In the genomic region with DNA sequence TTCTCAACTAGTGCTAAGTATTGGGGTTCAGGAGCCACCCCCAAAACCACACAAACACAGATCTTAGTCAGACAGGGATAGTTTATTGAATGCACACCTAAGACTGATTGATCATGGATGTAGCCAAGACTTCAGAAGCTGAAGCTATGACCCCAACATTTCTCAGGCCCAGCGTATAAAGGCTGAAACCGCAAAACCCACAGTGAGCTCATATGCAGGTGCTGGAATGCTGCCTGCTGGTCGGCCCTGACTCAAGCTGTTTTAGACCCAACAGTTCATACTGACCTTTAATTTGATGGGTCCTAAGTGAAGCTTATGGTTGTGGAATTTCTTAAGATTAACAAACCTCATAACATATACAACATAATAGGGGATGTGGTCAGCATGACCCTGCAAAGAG, we compare ENCODE assay signal across 17 mouse cellular contexts.
"Had no signal": no experiment of that assay in that cellular context is flagged by ENCODE, and none has a peak within 500 bp of the region (broad histone marks: within the 10 kb centered on the region; RNA-seq: fewer than 3 reads in every experiment).

No protein-coding gene starts in this region.

- H3K4me3 ChIP-seq: midbrain, embryonic 10.5 days; midbrain, embryonic 12.5 days; neural tube, embryonic 13.5 days; neural tube, embryonic 15.5 days had no signal

- DNase-seq: lung, adult 18-20 months; lung, embryonic 14.5 days; lung, postnatal 10 days; lung, postnatal 4 days; midbrain, embryonic 14.5 days; retina, postnatal 1 day; right cerebral cortex, adult 18-20 months; right cerebral cortex, postnatal 25 days; right cerebral cortex, postnatal 4 days; spleen, adult 18-20 months; thymus, adult 18-20 months; thymus, postnatal 14 days; thymus, postnatal 36 days had no signal

- H3K4me2 ChIP-seq: lung, embryonic 14.5 days; midbrain, embryonic 12.5 days; neural tube, embryonic 13.5 days; neural tube, embryonic 15.5 days had no signal

- H3K9ac ChIP-seq: lung, embryonic 14.5 days; midbrain, embryonic 12.5 days; neural tube, embryonic 13.5 days; neural tube, embryonic 15.5 days had no signal

- H3K4me1 ChIP-seq: midbrain, embryonic 10.5 days; midbrain, embryonic 12.5 days; neural tube, embryonic 13.5 days; neural tube, embryonic 15.5 days had no signal

- H3K9me3 ChIP-seq: midbrain, embryonic 10.5 days; midbrain, embryonic 12.5 days; neural tube, embryonic 13.5 days; neural tube, embryonic 15.5 days had no signal

- H3K27me3 ChIP-seq: midbrain, embryonic 12.5 days; neural tube, embryonic 13.5 days; neural tube, embryonic 15.5 days had no signal

- H3K27ac ChIP-seq: midbrain, embryonic 10.5 days; midbrain, embryonic 12.5 days; neural tube, embryonic 13.5 days; neural tube, embryonic 15.5 days had no signal

- H3K36me3 ChIP-seq: neural tube, embryonic 15.5 days had no signal
